Mouse (Mus musculus): Measurements from ENCODE around the gene Stx16.

GRCm38 (mm10) chr2:174054496-174054895 lies 21.6 kb upstream of the Stx16 start:
- TF ChIP-seq POLR2A (IDR thresholded peaks at IDR 0.05; ENCODE audit: extremely low read depth, insufficient read depth, low read length): no peak
- no peak for TF ChIP-seq CTCF (IDR thresholded peaks at IDR 0.05; ENCODE audit: extremely low read depth, insufficient read depth, low read length)
